Mouse (Mus musculus) retina, postnatal 1 day (tissue): ENCODE data around the gene Brd3os.

Source experiments
- DNase-seq: peaks from one replicate; pipeline ENCODE4 v3.0.0-alpha.2; 2012

The Brd3os gene

DNA sequence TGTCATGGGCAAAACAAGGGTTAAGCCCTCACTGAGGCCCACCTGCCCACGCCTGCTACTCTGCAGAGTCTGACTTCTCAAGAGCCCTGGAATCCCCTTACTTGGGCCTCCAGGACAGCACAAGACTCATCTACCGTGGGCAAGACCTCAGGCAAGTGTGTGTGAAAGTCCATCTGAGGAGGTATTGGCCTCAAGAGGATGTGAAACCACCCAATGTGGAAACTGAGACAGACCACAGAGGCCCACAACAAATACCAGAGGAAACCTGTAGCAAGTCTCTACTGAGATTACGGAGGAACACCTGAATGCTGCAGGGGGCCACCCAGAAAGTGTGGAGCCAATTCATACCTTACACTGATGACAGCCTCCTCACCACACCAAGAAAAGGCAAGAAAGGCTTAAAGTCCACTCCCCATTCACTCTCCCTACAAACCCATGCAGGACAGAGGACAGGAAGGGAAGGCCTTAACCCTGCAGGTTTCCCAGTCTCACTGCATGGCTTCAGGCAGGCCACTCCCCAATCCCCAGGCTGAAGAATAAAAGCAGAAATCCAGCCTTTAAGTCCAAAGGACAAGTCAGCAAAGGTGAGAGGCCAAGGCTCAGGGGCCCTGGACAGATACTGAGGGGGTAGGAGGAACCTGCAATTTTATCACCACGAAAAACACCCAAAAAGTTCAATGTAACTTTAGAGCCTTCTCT lies 27.3 kb downstream of the Brd3os start:
- no peak for DNase-seq

DNA sequence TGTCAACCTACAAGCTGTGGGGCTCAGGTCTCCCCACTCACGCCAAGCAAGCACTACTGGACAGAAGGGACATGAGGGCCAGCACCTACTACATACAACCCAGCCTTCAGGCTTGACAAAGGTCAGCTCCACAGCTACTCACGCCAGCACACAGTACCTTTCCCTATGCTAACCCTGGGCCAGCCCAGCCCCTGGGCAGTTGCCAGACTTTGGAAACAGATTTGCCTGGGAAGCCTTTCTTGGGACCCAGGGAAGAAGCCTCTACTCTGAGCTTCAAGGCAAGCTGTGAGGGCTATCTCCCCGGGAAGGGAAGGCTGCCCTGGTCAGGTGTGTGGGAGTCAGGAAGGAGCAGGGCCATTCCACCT lies 27.8 kb downstream of the Brd3os start:
- DNase-seq, result no peak

DNA sequence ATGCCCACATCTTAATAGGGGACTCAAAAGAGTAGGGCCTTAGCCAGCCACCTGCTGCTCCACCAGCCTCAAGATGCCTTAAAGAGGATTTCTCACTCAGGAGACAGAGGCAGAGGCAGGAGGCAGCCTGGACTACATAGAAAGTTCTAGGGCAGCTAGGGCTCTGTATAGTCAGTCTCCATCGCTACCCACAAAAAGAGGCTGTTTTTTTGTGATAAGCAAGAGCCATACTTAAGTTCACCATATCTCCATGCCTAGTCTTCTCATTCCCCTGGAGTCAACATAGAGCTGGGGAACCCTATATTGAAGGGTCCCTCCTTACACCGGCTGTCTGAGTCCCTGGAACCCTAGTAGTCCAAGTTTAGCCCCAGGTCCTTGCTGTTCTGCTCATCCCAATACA lies 28.4 kb downstream of the Brd3os start:
- DNase-seq, result no peak

DNA sequence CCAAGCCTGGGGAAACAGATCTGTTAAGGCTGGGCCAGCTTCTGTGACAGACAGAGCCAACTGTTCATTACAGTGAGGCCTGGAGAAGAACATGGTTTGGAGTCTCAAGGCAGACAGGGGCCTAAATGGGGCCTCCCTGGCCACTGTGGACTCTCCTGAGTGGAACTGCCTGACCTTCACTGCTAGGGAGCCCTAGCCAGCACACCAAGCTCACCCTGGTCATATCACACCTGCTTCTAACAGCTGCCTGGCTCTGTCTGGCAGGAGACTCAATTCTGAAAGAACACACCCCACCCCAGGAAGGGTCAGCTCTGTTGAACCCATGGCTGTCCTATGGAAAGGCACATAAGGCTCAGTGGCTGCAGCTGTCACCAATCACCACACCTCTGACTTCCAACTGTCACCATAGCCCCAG lies 29.1 kb downstream of the Brd3os start:
- no peak for DNase-seq

DNA sequence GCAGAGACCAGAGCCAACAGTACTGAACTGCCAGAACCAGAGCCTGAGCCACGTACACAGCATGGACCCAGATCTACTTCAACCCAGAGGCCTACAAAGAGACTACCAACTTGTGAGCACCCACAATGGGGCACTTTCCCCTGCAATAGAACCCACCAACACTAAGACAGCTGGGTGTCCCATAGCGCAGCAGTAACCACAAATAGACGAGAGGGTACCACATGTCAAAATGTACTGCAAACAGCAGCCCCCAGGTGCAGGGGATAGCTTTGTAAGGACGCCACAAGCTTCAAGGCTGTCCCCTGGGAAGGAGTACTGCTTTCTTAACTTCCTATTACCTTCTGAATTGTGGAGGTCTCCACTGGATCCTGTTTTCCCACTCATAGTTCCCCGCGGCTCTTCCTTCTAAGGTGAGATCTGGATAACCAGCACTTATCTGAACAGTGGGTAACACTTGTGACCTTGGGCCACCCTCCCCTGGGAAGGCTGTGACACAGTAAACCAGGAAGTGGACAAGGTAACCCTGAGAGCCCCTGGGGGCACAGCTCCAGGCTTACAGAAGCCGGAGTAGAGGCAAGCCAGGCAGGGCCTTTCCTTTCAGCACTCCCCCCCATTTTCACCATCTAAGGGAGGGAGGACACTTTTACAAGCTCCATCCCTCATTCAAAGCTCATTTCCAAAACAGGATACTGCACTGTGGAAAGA lies 31.1 kb downstream of the Brd3os start:
- no peak for DNase-seq

DNA sequence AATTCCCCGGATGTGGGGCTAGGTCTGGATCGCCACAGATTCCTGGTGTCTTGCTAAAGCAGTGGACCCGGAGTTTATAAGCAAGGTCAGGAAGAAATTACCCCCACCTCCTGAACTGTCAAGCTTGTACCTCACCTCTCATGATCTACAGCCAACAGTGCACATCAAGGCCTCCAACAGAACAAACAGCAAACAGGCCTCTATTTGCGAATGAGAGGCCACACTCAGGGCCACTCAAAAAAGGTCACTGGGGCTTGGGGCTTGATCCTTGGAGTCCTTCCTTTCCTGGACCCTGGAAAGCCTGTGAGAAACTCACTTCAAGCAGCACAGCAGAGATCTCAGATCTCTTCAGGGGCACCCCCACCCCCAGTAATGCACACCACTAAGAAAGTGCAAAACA lies 31.8 kb downstream of the Brd3os start:
- no peak for DNase-seq

DNA sequence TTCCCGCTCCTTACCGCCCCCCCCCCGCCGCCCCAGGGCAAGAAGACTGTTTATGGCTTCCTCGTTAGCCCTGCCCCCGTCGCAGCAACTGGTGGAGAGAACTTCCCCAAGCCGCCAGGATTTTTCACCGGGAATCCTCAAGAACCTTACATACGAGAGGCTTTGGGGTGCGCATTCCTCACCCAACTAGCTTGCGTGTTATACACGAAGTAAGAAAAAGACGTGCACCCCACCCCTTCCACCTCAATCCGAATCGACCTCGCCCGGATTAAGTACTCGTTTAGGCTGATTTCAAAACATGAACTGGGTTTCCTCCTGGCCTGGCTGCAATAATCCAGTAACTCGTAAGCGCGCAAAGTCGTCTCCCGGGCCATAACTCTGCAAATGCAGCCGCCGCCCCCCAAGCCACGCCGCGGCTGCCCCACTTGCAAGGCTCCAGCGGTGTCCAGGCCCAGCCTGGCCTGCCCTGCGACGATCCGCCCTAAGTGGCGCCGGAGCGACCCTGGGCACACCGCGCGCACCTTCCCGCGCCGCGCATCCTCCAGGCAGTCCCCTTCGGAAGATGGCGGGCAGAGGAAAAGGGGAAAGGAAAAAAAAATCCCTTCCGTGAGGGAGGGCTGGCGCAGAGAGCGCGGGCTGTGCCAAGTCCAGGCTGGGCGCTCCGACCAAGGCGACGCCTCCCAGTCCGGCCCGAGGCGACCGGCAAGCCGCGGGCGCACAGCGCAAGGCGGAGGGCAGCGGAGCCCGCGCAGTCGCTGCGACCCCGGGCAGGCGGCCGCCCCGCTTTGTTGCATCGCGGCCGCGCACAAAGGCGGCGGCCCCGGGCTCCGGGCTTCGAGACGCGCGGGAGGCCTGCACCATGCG lies 32.7 kb downstream of the Brd3os start:
- peak; percentile 64 for DNase-seq

DNA sequence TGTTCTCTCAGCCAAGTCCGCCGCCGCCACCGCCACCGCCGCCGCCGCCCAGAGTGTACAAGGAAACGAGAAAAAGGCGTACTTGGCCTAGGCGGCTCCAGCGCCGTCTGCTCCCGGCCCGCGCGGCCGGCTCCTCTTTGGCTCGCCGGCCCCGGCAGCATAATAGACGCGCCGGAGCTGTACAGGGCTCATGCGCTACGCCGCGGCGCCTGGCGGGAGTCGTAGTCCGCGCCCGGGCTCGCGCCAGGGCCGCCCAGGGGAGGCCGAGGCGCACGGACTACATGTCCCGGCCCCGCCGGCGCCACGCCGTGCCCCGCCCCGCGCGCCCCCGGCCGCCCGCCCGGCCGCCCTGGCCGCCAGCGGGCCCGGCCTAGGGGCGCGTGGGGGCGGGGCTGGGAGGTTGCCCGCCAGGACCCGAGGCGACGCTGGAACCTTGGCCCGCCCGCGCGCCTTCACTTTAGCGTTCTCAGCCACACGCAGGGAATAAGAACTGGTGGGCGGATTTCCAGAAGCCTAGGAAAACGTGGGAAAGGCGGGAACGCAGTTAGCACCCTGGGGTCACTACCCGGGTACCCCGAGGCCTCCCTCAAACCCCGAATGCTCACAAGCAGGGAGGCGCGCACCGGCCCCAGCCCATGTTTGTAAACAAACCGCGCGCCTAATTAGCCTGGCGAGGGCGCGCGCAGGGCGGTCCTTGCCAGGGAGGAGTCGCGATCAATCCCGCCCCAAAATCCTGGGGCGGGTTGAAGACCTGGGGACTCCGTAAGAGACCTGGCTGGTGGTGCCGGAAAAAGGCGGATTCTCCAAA lies 33.6 kb downstream of the Brd3os start:
- peak; percentile 97 for DNase-seq

DNA sequence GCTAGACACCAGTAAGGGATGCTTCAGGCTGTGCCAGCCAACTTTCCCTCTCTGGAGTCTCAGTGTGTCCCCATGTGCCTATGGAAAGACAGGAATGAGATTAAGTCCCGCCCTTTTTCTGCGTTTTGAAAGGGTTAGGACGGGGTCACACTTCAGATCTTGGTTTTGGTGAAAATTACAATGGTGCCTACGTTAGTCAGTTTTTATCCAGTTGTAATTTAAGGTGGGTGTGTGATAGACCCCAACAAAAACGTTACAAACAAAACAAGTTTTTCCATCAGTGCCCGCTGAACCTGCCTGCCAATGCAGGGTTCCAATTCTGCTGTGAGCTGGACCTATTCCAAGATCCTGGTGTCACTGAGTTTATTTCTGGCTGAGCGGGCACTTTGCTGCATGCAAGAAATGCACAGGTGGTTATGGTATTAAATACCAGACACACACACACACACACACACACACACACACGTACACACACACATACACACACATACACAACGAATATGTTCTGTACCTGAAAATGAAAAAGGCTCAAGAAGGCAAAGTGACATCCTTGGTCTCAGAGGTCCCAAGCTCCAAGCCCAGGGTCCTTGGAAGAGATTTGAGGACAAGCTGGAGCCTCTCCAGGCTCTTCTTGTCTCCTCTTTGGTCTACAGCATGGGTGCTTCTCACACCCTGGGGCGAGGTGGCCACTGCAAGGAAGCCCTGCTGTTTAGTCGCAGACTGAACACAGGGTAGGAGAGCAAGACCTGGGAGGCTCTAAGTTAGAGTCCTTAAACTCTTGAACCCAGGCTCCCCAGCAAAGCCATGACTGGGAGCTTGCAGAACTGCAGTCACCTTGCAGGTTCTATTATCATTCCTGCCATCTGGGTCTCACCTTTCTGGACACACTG lies 34.4 kb downstream of the Brd3os start:
- peak; percentile 60 for DNase-seq

DNA sequence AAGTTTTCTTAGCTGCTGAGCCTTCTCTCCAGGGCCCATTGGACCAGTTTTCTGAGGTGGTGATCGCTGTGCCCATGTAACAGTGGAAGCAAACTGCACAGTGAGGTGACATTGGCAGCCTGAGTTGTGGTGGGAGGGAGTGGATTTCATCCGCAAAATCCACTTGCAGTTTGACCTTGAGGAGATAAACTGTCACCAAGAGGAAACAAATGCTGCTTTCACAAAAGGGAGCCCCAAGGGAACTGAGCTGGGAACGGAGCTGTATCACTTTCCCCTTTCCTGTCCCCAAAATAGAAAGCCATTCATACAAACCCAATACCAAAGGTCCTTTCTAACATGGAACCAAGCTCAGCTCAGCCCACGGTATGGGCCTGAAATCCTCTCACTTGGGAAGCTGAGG lies 37.7 kb downstream of the Brd3os start:
- DNase-seq, result no peak

DNA sequence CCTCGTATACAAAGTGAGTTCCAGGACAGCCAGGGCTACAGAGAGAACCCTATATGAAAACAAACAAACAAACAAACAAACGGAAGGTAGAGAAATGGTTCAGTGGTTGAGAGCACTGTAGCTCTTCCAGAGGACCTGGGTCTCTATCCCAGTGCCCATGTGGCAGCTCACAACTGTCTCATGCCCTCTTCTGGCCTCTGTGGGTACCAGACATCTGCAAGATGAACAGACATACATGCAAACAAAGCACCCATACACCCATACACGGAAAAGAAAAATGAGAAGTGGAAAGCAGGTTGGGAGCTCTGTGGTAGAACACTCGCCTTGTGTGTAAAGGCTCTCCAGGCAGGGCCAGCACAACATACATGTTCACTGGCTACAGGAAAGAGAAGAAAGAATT lies 38.2 kb downstream of the Brd3os start:
- DNase-seq, result no peak

DNA sequence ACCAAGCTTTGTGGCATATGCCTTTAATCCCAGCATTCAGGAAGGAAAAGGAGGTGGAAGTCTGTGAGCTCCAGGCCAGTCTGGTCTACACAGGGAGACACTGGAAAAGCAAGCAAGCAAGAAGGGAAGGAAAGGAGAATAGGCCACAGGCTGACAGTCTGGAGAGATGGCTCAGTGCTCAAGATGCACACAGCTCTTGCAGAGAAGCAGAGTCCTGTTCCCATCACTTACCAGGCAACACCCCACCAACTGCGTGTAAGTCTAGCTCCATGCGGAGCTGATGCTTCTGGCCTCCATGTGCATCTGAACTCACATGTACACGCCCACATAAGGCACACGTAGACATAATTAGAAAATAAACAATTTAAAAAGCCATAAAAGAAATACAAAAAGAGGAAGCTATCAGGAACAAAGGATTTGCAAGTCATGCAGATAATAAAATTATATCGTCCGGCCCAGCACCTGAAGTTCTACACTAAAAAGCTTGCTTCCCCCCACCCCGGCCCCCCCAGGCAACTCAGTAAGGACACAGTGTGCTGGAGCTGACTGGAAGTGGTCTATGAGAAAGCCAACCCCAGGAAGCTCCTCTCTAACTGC lies 40.2 kb downstream of the Brd3os start:
- DNase-seq, result no peak

DNA sequence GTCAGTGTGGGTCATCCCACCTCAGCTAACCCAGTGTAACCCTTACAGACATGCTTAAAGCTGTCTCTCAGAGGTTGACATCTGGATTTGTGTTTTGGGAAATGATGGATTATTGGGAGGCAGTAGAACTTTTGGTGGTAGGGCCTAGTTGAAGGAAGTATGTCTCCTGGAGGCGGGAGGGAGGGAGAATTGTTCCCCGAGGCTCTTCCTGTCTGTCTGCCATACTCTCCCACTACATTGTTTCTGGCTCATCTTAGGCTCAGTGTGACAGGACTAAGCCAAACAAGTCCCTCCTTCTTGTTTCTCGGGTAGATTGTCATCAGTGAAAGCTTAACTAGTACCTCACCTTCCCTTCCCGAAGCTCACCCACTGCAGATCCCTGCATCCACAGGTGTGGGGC lies 44.6 kb downstream of the Brd3os start:
- DNase-seq, result no peak

DNA sequence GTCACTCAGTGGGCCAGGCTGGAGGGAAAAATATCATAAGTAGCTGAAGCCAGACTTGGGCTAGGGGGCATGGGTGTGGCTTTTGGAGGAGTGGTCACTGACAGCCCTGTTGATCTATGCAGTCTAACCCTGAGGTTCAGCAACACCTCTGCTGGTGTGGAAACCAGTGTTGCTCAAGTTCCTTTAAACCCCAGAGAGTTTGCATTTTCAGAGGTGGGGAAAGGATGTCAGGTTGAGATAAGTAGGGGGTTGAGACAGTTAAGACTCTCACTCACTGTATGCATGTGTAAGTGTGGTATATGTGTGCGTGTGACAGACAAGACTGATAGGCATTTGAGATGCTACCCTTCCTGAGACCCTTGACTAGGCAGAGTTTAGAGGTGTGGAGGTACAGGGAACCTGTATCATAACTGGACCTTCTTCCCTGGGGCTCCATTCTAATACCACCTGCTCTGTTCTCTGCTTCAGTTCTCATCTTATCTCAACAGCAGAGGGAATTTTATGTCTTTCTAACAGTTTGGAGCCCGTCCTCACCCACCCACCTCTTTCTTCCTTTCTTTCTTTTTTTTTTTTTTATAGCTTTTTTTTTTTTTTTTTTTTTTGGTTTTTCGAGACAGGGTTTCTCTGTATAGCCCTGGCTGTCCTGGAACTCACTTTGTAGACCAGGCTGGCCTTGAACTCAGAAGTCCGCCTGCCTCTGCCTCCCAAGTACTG lies 45.4 kb downstream of the Brd3os start:
- no peak for DNase-seq

DNA sequence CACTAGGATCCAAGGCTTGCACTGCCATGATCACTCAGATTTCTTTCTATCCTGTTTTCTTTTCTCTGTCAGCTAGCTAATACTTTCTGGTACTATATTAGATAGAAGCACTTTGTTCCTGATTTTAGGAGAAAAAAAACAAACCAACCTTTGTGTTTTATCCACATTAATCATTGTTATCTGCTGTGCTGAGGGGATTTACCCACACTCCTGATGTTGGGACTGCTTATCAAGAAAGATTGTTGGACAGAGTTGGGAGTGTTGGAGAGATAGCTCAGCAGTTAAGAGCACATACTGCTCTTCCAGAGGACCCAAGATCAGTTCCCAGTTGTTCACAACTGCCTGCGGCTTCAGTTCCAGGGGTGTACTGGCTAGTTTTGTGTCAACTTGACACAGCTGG lies 46.2 kb downstream of the Brd3os start:
- no peak for DNase-seq

DNA sequence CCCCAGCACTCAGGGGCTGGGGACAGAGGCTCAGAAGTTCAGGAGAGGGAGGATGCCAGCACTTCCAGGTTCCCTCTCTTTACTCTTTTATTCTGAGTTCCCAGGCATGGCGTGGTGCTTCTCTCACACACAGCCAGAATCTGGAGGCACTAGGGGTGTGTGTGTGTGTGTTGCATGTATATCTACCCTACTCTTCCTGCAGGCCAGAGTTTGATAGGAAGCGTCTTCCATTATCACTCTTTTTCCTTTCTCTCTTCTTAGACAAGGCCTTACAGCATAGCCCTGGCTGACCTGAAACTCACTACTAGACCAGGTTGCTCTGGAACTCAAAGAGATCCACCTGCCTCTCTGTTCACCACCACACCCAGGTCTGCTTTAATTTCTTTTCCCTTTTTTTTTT lies 48.8 kb downstream of the Brd3os start:
- no peak for DNase-seq
